Mouse (Mus musculus) G1E (cell line): Measurements from ENCODE around the gene Zfp473. TPM values are rescaled to one million over a fixed set of nuclear protein-coding genes. Genes with fewer than 3 reads are reported as not detected.
"Not testable (repeated sequence)": the region's sequence is repeated elsewhere in the genome, so short reads cannot be mapped to it uniquely, and the experiment has no call there.

ENCODE experiments used
- ATAC-seq: 2 replicates; pipeline ENCODE4 v1.8.0; 2016; ENCODE audit warnings: mild to moderate bottlenecking; ENCODE audit not compliant: insufficient number of reproducible peaks, poor library complexity, low FRiP score, severe bottlenecking; ENCODE audit errors: extremely low read depth
- DNase-seq: peaks from one replicate; pipeline ENCODE4 v3.0.0; 2012; ENCODE audit warnings: low spot score
- H3K27me3 ChIP-seq: 2 replicates; pipeline ENCODE4 v1.6.1; 2012; ENCODE audit warnings: mild to moderate bottlenecking, low read length, inconsistent platforms; ENCODE audit not compliant: insufficient read depth
- H3K36me3 ChIP-seq: replicated peaks from 2 replicates; pipeline ENCODE3; 2012; ENCODE audit warnings: mild to moderate bottlenecking, inconsistent platforms
- H3K4me1 ChIP-seq: 2 replicates; pipeline ENCODE4 v1.6.1; 2012; ENCODE audit warnings: low read depth, low read length, inconsistent platforms, mixed read lengths; ENCODE audit not compliant: insufficient read depth
- H3K4me3 ChIP-seq: 2 replicates; pipeline ENCODE4 v1.5.1; 2012; ENCODE audit warnings: low read depth, mild to moderate bottlenecking, inconsistent platforms, low read length, moderate library complexity, mixed read lengths
- H3K9me3 ChIP-seq: replicated peaks from 2 replicates; pipeline ENCODE4 v1.6.1; 2012; ENCODE audit warnings: inconsistent platforms
- CTCF ChIP-seq: IDR thresholded peaks from 2 replicates; pipeline ENCODE4 v1.5.1; 2012; ENCODE audit warnings: low read depth, low read length, inconsistent platforms, mixed read lengths
- GATA1 ChIP-seq: IDR thresholded peaks from 2 replicates; pipeline ENCODE4 v1.6.1; 2012; ENCODE audit warnings: borderline replicate concordance, low read length, inconsistent platforms, mixed read lengths
- GATA2 ChIP-seq: IDR thresholded peaks from 2 replicates; pipeline ENCODE4 v1.6.1; 2012; ENCODE audit warnings: low read depth, low read length, inconsistent platforms, borderline replicate concordance
- POLR2AphosphoS5 ChIP-seq: IDR thresholded peaks from 2 replicates; pipeline ENCODE4 v1.6.1; 2012; ENCODE audit warnings: low read depth, low read length, inconsistent platforms; ENCODE audit not compliant: insufficient replicate concordance
- TAL1 ChIP-seq: conservative IDR thresholded peaks from 2 replicates; pipeline ENCODE4 v1.6.1; 2012; ENCODE audit warnings: low read depth, low read length, inconsistent platforms, mixed read lengths
- polyA plus RNA-seq: library from polyadenylated mRNA; stranded (reverse); fragments of >175 nt; gene quantifications from 2 replicates; pipeline ENCODE4 v1.2.3, GENCODE M21; 2012
- total RNA-seq, 2 experiments: library from RNA; stranded (forward) in 1 of 2; stranded (reverse) in 1 of 2; fragments of 200-1000 nt in 1 of 2; fragments of >200 nt in 1 of 2; fragmentation: Nextera tagmentation in 1 of 2; gene quantifications; 2 replicates each; pipeline ENCODE4 v1.2.3; 2014 to 2017

Zfp473 gene
- total and polyA plus RNA-seq, 3 experiments: 0.33 to 4.1 (median 4.0) TPM

DNA sequence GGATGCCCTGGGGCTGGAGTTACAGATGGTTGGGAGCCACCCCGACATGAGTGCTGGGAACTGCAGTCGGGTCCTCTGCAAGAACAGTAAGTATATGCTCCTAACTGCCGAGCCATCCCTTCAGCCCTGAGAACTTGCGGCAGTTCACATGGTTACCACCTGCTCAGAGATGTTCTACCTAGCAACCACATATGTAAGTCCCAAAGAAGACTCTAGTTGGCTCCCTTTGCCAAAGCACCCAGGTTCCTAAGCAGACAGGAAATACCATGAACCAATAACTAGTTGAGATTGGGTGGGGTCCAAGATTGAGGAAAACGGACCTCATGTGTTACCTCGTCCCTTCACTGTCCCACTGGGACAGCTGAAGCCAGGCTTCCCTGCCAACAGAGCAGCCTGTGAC, 24.5 kb downstream of the Zfp473 start:
- ATAC-seq (no peak), DNase-seq (no peak)
- H3K36me3 ChIP-seq: no peaks in the 10 kb centered on the region
- peaks cover 2% of the 10 kb centered on the region; the same call in 1 of the 2 replicates for H3K4me1 ChIP-seq
- H3K27me3 ChIP-seq: peaks cover 17% of the 10 kb centered on the region
- H3K9me3 ChIP-seq: no peaks in the 10 kb centered on the region
- no peak overlapping the region for H3K4me3 ChIP-seq
- TF ChIP-seq POLR2AphosphoS5 (no peak), CTCF (no peak), GATA2 (no peak), TAL1 (no peak), GATA1 (no peak)

- H3K4me3 ChIP-seq: no peak overlapping the region
- no peak for ATAC-seq
- TF ChIP-seq CTCF: no peak
- no peak for TF ChIP-seq TAL1
- TF ChIP-seq GATA1: no peak
- no peak for TF ChIP-seq POLR2AphosphoS5
- TF ChIP-seq GATA2: no peak
- H3K36me3 ChIP-seq: no peaks in the 10 kb centered on the region
- H3K9me3 ChIP-seq: no peaks in the 10 kb centered on the region
- H3K4me1 ChIP-seq: peaks cover 2% of the 10 kb centered on the region; the same call in 1 of the 2 replicates
- peaks cover 17% of the 10 kb centered on the region for H3K27me3 ChIP-seq
- DNase-seq: no peak
These were observed 26.5 kb downstream of the Zfp473 start for GRCm38 (mm10) chr7:44724316-44724715.

GRCm38 (mm10) chr7:44722058-44722457, 28.8 kb downstream of the Zfp473 start:
- TF ChIP-seq POLR2AphosphoS5: no peak
- no peak for TF ChIP-seq GATA1
- TF ChIP-seq GATA2: no peak
- TF ChIP-seq CTCF: no peak
- H3K27me3 ChIP-seq: peaks cover 15% of the 10 kb centered on the region

GRCm38 (mm10) chr7:44709881-44710280, 41.0 kb downstream of the Zfp473 start:
- Histone ChIP-seq H3K4me1 (no peaks in the 10 kb centered on the region), H3K9me3 (peaks cover 3% of the 10 kb centered on the region; the same call in 1 of the 2 replicates), H3K36me3 (no peaks in the 10 kb centered on the region), H3K4me3 (no peak overlapping the region), H3K27me3 (no peaks in the 10 kb centered on the region; the same call in 1 of the 2 replicates)
- no peak for DNase-seq
- TF ChIP-seq GATA2 (no peak), POLR2AphosphoS5 (no peak), CTCF (no peak), TAL1 (no peak), GATA1 (no peak)
- ATAC-seq: no peak

More at GRCm38 (mm10) chr7:44722058-44722457, 28.8 kb downstream of the Zfp473 start:
- H3K36me3 ChIP-seq: no peaks in the 10 kb centered on the region
- H3K4me3 ChIP-seq: no peak overlapping the region
- DNase-seq (no peak), ATAC-seq (no peak)
- peaks cover 2% of the 10 kb centered on the region; the same call in 1 of the 2 replicates for H3K4me1 ChIP-seq
- H3K9me3 ChIP-seq: no peaks in the 10 kb centered on the region

DNA sequence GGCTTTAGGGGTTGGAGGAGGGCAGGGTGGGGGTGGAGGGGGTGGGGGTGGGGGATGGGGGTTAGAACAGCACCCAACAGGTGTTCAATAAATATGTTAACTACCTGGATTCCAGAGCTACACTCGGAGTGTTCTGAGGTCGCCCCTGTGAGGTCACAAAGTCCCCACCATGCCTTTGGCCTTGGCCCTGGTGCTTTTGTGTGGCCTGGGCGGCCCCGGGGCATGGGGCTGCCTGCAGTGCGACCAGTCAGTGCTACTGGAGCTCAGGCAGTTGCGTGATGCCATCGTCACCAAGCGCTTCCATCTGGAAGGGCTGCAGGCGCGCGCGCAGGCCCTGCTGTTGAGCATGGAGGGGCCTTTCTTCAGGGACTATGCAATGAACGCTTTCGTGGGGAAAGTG, 42.3 kb downstream of the Zfp473 start, which contains the start of gene Izumo2:
TSS of gene Izumo2 (plus strand) at position 169 of the 400 bp plus-strand sequence.
- H3K4me3 ChIP-seq: no peak within 1 kb of the TSS
- no peak for ATAC-seq
- H3K4me1 ChIP-seq: no peaks in the 10 kb centered on the region
- TF ChIP-seq CTCF (no peak), GATA2 (no peak), TAL1 (no peak), POLR2AphosphoS5 (no peak), GATA1 (no peak)
- DNase-seq: no peak
- no peaks in the 10 kb centered on the region; the same call in 1 of the 2 replicates for H3K27me3 ChIP-seq
- H3K36me3 ChIP-seq: no peaks in the 10 kb centered on the region
- H3K9me3 ChIP-seq: peaks cover 3% of the 10 kb centered on the region; the same call in 1 of the 2 replicates

- H3K9me3 ChIP-seq, H3K27me3 ChIP-seq, H3K4me3 ChIP-seq, H3K4me1 ChIP-seq, DNase-seq, H3K36me3 ChIP-seq, ATAC-seq: not testable (repeated sequence)
These were observed 42.8 kb downstream of the Zfp473 start for GRCm38 (mm10) chr7:44708093-44708492.

DNA sequence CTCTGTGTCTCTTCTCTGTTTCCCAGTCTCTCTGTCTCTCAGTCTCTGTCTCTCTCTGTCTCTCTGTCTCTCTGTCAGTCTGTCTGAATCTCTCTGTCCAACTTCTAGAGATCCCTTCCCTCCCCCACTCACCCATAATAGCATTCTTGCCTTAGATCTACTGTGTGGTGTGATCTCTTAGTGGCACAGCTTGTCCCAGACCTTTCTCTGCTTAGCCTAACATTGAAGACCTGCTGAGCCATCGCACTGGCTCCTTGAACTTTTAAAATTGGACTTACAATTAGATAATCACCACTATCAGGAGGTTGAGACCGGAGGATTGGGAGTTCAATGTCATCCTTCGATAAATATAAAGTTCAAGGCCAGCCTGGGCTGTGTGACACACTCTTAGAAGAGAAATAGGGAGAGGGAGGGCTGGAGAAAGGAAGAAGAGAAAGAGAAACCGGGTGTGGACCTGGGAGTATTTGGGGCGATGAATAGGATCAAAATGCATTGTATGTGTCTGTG, 43.6 kb downstream of the Zfp473 start:
- ATAC-seq: no peak
- no peak for DNase-seq
- no peak for TF ChIP-seq CTCF
- no peak for TF ChIP-seq GATA2
- TF ChIP-seq TAL1: no peak
- TF ChIP-seq POLR2AphosphoS5: no peak
- no peak for TF ChIP-seq GATA1

More for the DNA sequence above, 43.6 kb downstream of the Zfp473 start:
- Histone ChIP-seq H3K4me1 (no peaks in the 10 kb centered on the region), H3K27me3 (no peaks in the 10 kb centered on the region; the same call in 1 of the 2 replicates), H3K9me3 (peaks cover 3% of the 10 kb centered on the region; the same call in 1 of the 2 replicates), H3K36me3 (no peaks in the 10 kb centered on the region), H3K4me3 (no peak overlapping the region)
